Mouse (Mus musculus) lung, embryonic 16.5 days (tissue): Measurements from ENCODE around the gene Hoxd8. TPM values are rescaled to one million over a fixed set of nuclear protein-coding genes. Genes with fewer than 3 reads are reported as not detected.

Experiments used
- ATAC-seq: fragments of 200-750 bp; cut with Nextera tagmentation; 2 replicates; pipeline ENCODE4 v1.8.0; 2017; ENCODE audit warnings: low read depth, mild to moderate bottlenecking, moderate library complexity
- H3K27ac ChIP-seq: fragments of 300-500 bp; sonication (generic); 2 replicates; pipeline ENCODE4 v1.5.1; 2014; ENCODE audit warnings: mild to moderate bottlenecking, control low read depth, low read length
- H3K27me3 ChIP-seq: fragments of 300-500 bp; sonication (generic); 2 replicates; pipeline ENCODE4 v1.6.1; 2014; ENCODE audit warnings: low read depth, low read length, mixed read lengths; ENCODE audit not compliant: control insufficient read depth, insufficient read depth
- H3K36me3 ChIP-seq: fragments of 300-500 bp; sonication (generic); 2 replicates; pipeline ENCODE4 v1.6.1; 2014; ENCODE audit warnings: low read length; ENCODE audit not compliant: control insufficient read depth, insufficient read depth
- H3K4me1 ChIP-seq: fragments of 300-500 bp; sonication (generic); replicated peaks from 2 replicates; pipeline ENCODE4 v1.6.1; 2014; ENCODE audit warnings: low read length, mixed read lengths; ENCODE audit not compliant: control insufficient read depth, insufficient read depth
- H3K4me2 ChIP-seq: fragments of 300-500 bp; sonication (generic); 2 replicates; pipeline ENCODE4 v1.6.1; 2014; ENCODE audit warnings: low read depth, low read length, control low read depth
- H3K4me3 ChIP-seq: fragments of 300-500 bp; sonication (generic); 2 replicates; pipeline ENCODE4 v1.5.1; 2014; ENCODE audit warnings: mild to moderate bottlenecking, low read length, control low read depth
- H3K9ac ChIP-seq: fragments of 300-500 bp; sonication (generic); 2 replicates; pipeline ENCODE4 v1.6.1; 2014; ENCODE audit warnings: low read length, control low read depth
- H3K9me3 ChIP-seq: fragments of 300-500 bp; sonication (generic); 2 replicates; pipeline ENCODE4 v1.6.1; 2016; ENCODE audit warnings: low read length; ENCODE audit not compliant: control insufficient read depth
- WGBS: fragments of 180-500 bp; shearing (Covaris S2); extraction: QIAGEN DNeasy Blood & Tissue Kit; methylation state at CpG from one replicate; pipeline ENCODE4 v1.1.7; 2014; 5-methylcytosine and 5-hydroxymethylcytosine counted together
- polyA plus RNA-seq: library from polyadenylated mRNA; unstranded; fragments of >200 nt; fragmentation: Nextera tagmentation; extraction: Ambion mirVana; gene quantifications from 2 replicates; pipeline ENCODE4 v1.2.1, GENCODE M21; 2015

The Hoxd8 gene
- polyA plus RNA-seq, 1 experiment from 2014 or later = 0.20 TPM

DNA sequence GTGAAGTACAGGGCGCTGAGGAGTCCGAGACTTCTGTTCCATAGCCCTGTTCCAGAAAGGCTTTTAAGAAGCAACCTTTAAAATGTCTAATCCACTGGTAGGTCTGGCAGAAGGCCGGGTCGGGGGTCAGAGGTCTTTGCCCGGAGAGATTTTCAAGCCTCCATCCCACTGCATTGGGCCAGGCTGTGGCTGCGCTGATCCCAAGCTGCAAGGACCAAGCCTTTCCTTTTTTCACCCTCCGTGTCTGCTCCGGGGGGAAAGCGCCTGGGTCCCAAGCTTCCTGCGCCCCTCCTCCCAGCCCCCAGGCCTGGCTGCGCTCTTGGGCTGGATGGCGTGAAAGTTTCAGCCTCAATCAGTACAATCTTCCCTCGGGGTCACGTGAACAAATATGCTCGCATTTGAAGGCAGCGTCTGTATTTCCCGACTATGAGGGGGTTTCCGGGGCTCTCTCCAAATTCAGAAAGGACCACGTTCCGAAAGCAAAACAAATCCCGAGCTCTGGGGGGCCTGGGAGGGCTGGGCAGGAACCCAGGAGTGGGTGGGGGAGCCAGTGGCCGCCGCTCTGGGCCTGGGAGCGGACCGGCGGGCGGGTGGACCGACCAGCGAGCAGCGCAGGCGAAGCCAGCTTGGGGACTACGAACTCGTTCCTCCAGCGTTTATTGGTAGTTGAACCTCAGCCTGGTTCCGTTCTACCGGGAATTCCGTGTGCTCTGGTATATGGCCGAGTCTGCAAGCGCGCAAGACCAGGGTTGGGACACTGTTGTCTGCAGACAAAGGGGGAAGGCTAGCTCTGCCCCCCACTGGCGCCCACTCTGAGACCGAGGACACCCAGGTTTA is 31.7 kb downstream of the Hoxd8 start:
- WGBS = under 1% methylated on average over 42 of the region's 42 CpGs
- ATAC-seq = no peak
- Histone ChIP-seq H3K4me2 (peak overlapping the region; percentile 31), H3K9me3 (no peaks in the 10 kb centered on the region), H3K36me3 (no peaks in the 10 kb centered on the region), H3K27ac (no peak overlapping the region), H3K4me3 (peak overlapping the region; percentile 28), H3K9ac (no peak overlapping the region), H3K4me1 (peaks cover 3% of the 10 kb centered on the region; the same call in 1 of the 2 replicates), H3K27me3 (peaks cover 98% of the 10 kb centered on the region)

DNA sequence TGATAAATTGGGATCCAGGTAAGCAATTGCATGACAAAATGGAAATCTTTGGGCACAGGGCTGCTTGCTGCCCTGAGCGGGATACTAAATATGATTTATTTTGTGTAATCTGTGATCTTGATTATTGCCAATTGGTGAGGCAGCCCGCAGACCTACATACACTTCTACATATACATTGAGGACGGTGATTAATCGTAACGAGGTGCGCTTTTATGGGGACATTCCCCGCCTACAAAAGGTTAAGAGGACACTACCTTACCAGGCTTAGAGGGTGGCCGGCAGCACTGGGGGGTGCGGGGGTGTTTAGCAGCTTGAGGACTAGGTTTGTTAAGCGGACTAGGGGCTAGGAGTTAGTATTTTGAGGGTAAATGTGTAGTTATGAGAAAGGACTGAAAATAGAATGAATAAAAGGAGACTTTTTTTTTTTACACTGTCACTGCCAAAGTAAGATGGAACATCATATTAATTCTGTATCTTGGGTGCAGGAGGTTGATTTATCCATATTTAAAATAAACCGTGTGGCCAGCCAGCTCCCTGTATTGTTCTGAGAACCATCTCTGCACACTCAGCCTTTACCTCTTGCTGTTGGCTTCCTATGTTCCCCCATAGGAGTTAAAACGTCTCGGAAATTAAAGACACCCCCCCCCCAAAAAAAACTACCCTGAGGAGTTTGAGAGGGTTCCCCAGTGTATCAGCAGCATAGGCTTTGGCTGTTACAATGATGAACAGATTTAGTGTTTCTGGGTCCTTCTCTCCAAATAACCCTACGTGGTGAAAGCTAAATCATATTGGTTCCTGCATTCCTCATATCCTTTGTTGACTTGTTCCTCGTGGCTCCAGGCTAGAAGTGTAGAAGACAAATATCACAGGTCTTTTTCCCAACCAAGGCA is 32.5 kb downstream of the Hoxd8 start:
- Histone ChIP-seq H3K4me1 (peaks cover 3% of the 10 kb centered on the region; the same call in 1 of the 2 replicates), H3K36me3 (no peaks in the 10 kb centered on the region), H3K4me3 (no peak overlapping the region), H3K27me3 (peaks cover 99% of the 10 kb centered on the region), H3K9ac (no peak overlapping the region), H3K4me2 (no peak overlapping the region), H3K27ac (no peak overlapping the region), H3K9me3 (no peaks in the 10 kb centered on the region)
- WGBS = 2% methylated on average over 15 of the region's 15 CpGs
- ATAC-seq = no peak

DNA sequence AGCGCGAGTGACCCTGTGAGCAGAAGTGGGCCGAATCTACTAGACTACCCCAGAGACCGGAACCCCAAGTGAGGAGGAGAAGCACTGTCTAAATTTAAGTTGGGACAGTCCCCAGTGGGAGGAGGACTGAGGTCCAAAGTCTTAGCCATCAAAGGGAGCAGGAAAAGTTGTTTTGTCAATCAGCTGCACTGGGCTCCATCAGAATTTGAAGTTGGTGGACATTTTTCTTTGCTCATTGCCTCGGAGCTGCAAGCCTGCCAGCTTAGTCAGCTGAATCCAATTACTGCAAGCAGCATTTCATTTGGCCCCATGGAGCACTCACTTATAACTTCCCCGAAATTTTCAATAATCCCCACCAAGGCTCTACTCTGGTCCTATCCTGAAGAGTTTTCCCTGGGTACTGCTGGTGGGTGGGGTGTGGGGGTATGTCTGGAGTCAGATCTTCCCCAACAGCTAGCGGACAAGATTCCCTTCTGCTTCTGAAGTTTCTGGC is 33.2 kb downstream of the Hoxd8 start:
- no peak for ATAC-seq
- no peak overlapping the region for H3K4me2 ChIP-seq

DNA sequence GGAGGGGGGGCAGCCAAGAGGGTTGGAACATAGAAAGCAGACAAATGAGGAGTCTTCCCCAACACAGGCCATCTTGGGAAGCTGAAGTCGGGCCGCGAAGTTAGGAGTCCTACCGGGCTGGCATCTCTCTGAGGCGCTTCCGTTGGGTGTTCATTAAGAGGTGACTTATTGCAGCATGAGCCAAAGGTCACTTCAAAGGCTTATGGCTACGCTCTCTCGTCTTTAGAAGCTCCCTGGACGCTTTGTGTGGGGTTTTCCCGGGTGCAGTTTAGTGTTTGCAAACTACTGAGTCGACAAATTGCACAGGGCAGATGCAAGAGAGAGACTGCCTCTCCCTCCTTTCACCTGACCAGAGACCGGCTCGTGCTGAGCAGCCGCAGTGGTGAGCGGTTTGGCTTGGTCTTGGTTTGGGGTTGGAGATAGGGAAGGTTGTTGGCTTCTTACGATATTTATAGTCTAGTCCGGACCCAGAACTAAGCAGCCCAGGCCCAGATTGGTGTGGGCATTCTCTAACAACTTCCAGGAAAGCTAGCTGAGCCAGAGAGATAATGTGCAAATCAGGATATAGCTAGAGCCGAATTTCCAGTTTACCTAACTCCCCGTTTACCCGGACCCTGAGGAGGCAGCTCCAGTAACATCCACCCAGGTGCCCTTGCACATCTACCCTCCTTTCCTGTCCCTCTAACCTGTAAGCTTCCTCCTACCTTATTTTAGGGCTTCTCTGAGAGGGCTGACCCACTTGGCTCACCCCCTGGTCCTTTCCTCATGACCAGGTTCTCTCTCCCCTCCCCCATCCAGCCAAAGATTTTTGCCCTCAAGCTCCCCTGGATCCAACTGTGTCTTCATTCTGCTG is 34.4 kb downstream of the Hoxd8 start:
- H3K4me2 ChIP-seq = no peak overlapping the region
- no peaks in the 10 kb centered on the region for H3K36me3 ChIP-seq
- H3K9me3 ChIP-seq = no peaks in the 10 kb centered on the region
- H3K4me3 ChIP-seq = no peak overlapping the region
- H3K27me3 ChIP-seq = peaks cover 95% of the 10 kb centered on the region
- H3K9ac ChIP-seq = no peak overlapping the region
- peaks cover 3% of the 10 kb centered on the region; the same call in 1 of the 2 replicates for H3K4me1 ChIP-seq
- no peak for ATAC-seq
- 0% methylated on average over 20 of the region's 20 CpGs for WGBS
- no peak overlapping the region for H3K27ac ChIP-seq

More for the DNA sequence above, 33.2 kb downstream of the Hoxd8 start:
- Histone ChIP-seq H3K27me3 (peaks cover 97% of the 10 kb centered on the region), H3K36me3 (no peaks in the 10 kb centered on the region), H3K4me1 (peaks cover 3% of the 10 kb centered on the region; the same call in 1 of the 2 replicates), H3K9ac (no peak overlapping the region), H3K4me3 (no peak overlapping the region), H3K9me3 (no peaks in the 10 kb centered on the region), H3K27ac (no peak overlapping the region)
- 7% methylated on average over 7 of the region's 7 CpGs for WGBS

DNA sequence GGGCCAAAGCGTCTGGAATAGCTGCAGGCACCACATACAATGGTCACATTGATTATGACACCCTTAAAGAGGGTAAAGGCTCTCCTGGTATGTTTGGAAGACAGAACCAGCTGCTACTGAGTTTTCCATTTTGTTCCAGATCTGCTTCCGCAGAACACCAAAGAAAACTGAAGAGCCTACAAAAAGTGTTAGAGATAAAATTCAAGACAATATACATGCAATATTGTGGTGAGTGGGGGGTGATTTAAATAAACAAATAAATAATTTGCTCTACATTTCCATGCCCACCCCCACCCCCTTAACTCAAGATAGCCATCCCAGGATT is 35.0 kb downstream of the Hoxd8 start:
- WGBS = 7% methylated on average over 2 of the region's 2 CpGs
- Histone ChIP-seq H3K4me2 (no peak overlapping the region), H3K36me3 (no peaks in the 10 kb centered on the region), H3K27ac (no peak overlapping the region), H3K9ac (no peak overlapping the region), H3K9me3 (no peaks in the 10 kb centered on the region), H3K4me3 (no peak overlapping the region), H3K4me1 (peaks cover 3% of the 10 kb centered on the region; the same call in 1 of the 2 replicates), H3K27me3 (peaks cover 95% of the 10 kb centered on the region)
- no peak for ATAC-seq

DNA sequence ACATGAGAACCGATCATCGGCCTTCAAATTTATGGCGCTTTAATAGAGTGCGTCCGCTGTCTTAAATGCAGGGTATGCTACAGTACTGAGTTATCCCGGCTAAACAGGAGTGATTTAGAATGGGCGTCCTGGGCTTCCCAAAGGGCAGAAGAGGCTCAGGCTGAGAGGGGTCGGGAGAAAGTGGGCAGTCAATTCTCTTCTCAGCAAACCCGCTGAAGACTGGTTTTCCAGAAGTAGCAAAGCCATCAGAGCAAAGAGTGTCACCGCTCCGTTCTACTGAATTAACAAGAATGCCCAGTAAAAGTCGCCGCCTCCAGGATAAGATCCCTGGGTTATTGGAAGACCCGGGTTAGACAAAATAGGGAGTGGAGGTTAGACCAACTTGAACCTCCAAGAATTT is 35.5 kb downstream of the Hoxd8 start:
- no peak overlapping the region for H3K9ac ChIP-seq
- no peaks in the 10 kb centered on the region for H3K36me3 ChIP-seq
- peaks cover 3% of the 10 kb centered on the region; the same call in 1 of the 2 replicates for H3K4me1 ChIP-seq
- no peak overlapping the region for H3K4me2 ChIP-seq
- no peak for ATAC-seq
- H3K27me3 ChIP-seq = peaks cover 95% of the 10 kb centered on the region
- H3K9me3 ChIP-seq = no peaks in the 10 kb centered on the region
- no peak overlapping the region for H3K4me3 ChIP-seq
- WGBS = 4% methylated on average over 14 of the region's 14 CpGs
- H3K27ac ChIP-seq = no peak overlapping the region

DNA sequence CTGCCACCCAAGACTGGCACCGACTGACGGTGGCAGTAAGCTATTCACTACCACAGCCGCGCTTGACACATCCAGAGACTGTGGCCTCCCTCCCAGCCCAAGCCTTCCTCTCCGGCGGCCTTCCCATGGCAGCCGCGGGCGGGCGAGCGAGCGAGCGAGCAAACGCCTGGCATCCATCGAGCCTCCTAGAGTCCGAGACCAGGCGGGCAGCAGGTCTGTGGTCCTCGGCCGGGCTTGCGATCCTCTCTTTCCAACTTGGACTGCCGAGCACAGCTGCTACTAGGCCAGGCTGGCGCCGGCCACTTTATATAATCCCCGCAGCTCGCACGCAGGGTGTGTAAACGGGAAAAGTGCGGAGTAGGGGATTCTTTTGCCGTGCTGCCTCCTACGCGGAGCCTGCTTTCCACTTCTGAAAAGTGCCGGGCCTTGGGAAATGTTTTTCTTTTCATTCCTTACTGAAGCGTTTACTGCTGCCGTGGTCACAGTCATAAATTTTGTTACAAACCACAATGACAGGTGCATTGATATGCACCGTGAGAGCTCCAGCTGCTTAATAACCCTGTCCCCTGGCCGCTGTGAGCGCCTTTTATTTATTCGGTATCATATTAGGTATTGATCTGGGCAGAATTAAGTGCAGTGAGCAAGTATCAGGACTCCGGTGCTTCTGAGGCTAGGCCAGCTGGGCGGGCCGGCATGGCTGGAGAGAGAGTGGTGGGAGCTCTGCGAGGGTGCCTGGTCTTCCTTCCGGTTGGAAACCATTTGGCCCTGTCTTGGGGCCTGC is 36.1 kb downstream of the Hoxd8 start:
- no peak overlapping the region for H3K9ac ChIP-seq
- no peak for ATAC-seq
- WGBS = 2% methylated on average over 43 of the region's 43 CpGs

DNA sequence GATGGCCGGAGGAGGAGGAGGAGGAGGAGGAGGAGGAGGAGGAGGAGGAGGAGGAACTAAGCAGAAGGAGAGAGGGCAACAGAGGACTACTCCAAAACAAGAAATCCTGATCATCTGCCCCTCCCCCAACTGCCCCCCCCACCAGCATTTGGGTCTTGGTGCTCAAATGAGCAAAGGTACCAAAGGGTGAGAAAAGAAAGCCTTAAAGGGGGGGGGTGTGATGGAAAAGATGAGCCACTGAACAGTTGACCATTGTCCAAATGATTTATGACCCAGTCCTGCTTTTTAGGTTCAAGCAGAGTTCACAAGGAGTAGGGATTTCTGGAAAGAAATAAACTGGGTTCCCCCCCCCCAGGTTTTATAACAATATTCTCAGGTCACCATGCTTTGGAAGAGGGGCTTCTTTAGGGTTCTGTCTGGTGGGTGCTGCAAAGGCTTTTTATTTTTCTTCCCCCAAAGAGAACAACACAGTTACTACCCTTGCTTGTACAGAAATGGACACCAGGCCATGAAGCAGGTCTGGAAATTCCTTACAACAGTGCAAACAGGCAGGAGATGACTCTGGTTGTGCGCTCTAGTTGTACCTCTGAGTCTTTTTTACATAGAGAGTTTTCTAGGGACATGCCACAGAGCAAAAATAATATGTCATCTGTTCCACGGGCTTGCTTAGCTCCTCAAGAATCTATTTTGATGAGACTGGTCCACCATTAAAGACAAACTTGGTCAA is 37.0 kb downstream of the Hoxd8 start:
- Histone ChIP-seq H3K9me3 (no peaks in the 10 kb centered on the region), H3K4me3 (no peak overlapping the region), H3K4me2 (no peak overlapping the region), H3K27ac (no peak overlapping the region), H3K4me1 (peaks cover under 1% of the 10 kb centered on the region; the same call in 1 of the 2 replicates), H3K36me3 (no peaks in the 10 kb centered on the region), H3K27me3 (peaks cover 95% of the 10 kb centered on the region), H3K9ac (no peak overlapping the region)
- whole genome bisulfite sequencing = 29% methylated on average over 2 of the region's 3 CpGs
- ATAC-seq = no peak

More for the DNA sequence above, 36.1 kb downstream of the Hoxd8 start:
- no peak overlapping the region for H3K27ac ChIP-seq
- H3K9me3 ChIP-seq = no peaks in the 10 kb centered on the region
- no peak overlapping the region for H3K4me3 ChIP-seq
- no peaks in the 10 kb centered on the region for H3K36me3 ChIP-seq
- peaks cover 95% of the 10 kb centered on the region for H3K27me3 ChIP-seq
- H3K4me2 ChIP-seq = no peak overlapping the region
- H3K4me1 ChIP-seq = peaks cover 3% of the 10 kb centered on the region; the same call in 1 of the 2 replicates
